Mouse (Mus musculus) C2C12 (cell line): Measurements from ENCODE around the gene Prickle3. TPM values are rescaled to one million over a fixed set of nuclear protein-coding genes. Genes with fewer than 3 reads are reported as not detected.
"Not testable (repeated sequence)": the region's sequence is repeated elsewhere in the genome, so short reads cannot be mapped to it uniquely, and the experiment has no call there.

Experiments
- H3K27me3 ChIP-seq: one replicate; pipeline ENCODE4 v1.6.1; 2011; ENCODE audit not compliant: control insufficient read depth, insufficient read depth, insufficient read length
- H3K36me3 ChIP-seq: one replicate; pipeline ENCODE4 v1.6.1; 2011; ENCODE audit not compliant: control insufficient read depth, insufficient read depth
- H3K4me3 ChIP-seq: one replicate; pipeline ENCODE4 v1.5.1; 2011; ENCODE audit warnings: mild to moderate bottlenecking, control low read depth; ENCODE audit not compliant: poor library complexity, insufficient read depth, severe bottlenecking
- H3K79me2 ChIP-seq: one replicate; pipeline ENCODE4 v1.6.1; 2011; ENCODE audit not compliant: control insufficient read depth, insufficient read depth
- H3K79me3 ChIP-seq: one replicate; pipeline ENCODE4 v1.6.1; 2011; ENCODE audit warnings: low read depth, control low read depth
- H3ac ChIP-seq: one replicate; pipeline ENCODE3; 2011; ENCODE audit warnings: low read depth; ENCODE audit not compliant: control insufficient read depth, insufficient read length
- CEBPB ChIP-seq: IDR thresholded peaks from one replicate; pipeline ENCODE4 v1.6.1; 2011; ENCODE audit warnings: low read depth, mild to moderate bottlenecking, control low read depth, moderate library complexity
- CTCF ChIP-seq: IDR thresholded peaks from one replicate; pipeline ENCODE4 v1.5.1; 2011; ENCODE audit not compliant: control insufficient read depth, insufficient read depth, insufficient read length
- FOSL1 ChIP-seq: IDR thresholded peaks from one replicate; pipeline ENCODE4 v1.8.0; 2011; ENCODE audit warnings: mild to moderate bottlenecking, low read length; ENCODE audit not compliant: poor library complexity, insufficient read depth, severe bottlenecking
- MAX ChIP-seq: IDR thresholded peaks from one replicate; pipeline ENCODE4 v1.6.1; 2011; ENCODE audit warnings: mild to moderate bottlenecking, control low read depth
- MYOD1 ChIP-seq: IDR thresholded peaks from one replicate; pipeline ENCODE4 v1.6.1; 2011; ENCODE audit warnings: low read depth; ENCODE audit not compliant: control insufficient read depth, insufficient read length
- MYOG ChIP-seq: IDR thresholded peaks from one replicate; pipeline ENCODE4 v1.6.1; 2011; ENCODE audit not compliant: control insufficient read depth, insufficient read length; ENCODE audit errors: extremely low read depth
- USF1 ChIP-seq: IDR thresholded peaks from one replicate; pipeline ENCODE4 v1.6.1; 2011; ENCODE audit warnings: low read depth, mild to moderate bottlenecking, control low read depth, moderate library complexity
- polyA plus RNA-seq: library from polyadenylated mRNA; unstranded; fragments of >200 nt; fragmentation: generic; extraction: Trizol; gene quantifications from one replicate; pipeline ENCODE4 v1.2.1, GENCODE M21; 2012; ENCODE audit warnings: missing spikeins

Prickle3 gene
- polyA plus RNA-seq, 1 experiment, result 3.0 TPM

- no peaks in the 10 kb centered on the region for H3K79me2 ChIP-seq
- no peaks in the 10 kb centered on the region for H3K36me3 ChIP-seq
- peaks cover 4% of the 10 kb centered on the region for H3K27me3 ChIP-seq
- H3ac ChIP-seq, result no peak overlapping the region
- H3K79me3 ChIP-seq, result no peaks in the 10 kb centered on the region
- TF ChIP-seq CEBPB (no peak), MYOD1 (no peak), MYOG (no peak), MAX (no peak), FOSL1 (no peak)
- H3K4me3 ChIP-seq, result no peak overlapping the region
Measured at GRCm38 (mm10) chrX:7688321-7688720, 31.3 kb downstream of the Prickle3 start.

GRCm38 (mm10) chrX:7690486-7690885 lies 33.4 kb downstream of the Prickle3 start:
- TF ChIP-seq MYOD1, result no peak
- TF ChIP-seq MYOG, result no peak
- no peak for TF ChIP-seq CTCF
- no peak for TF ChIP-seq MAX
- TF ChIP-seq USF1, result no peak
- no peak for TF ChIP-seq CEBPB
- TF ChIP-seq FOSL1, result no peak

GRCm38 (mm10) chrX:7692862-7693261 lies 35.8 kb downstream of the Prickle3 start:
- Histone ChIP-seq H3K4me3 (no peak overlapping the region), H3K79me3 (peaks cover 8% of the 10 kb centered on the region)
- TF ChIP-seq CEBPB (no peak), FOSL1 (no peak), CTCF (no peak)

More at GRCm38 (mm10) chrX:7690486-7690885, 33.4 kb downstream of the Prickle3 start:
- Histone ChIP-seq H3ac (no peak overlapping the region), H3K36me3 (no peaks in the 10 kb centered on the region), H3K79me3 (no peaks in the 10 kb centered on the region), H3K79me2 (no peaks in the 10 kb centered on the region), H3K27me3 (peaks cover 4% of the 10 kb centered on the region), H3K4me3 (no peak overlapping the region)

DNA sequence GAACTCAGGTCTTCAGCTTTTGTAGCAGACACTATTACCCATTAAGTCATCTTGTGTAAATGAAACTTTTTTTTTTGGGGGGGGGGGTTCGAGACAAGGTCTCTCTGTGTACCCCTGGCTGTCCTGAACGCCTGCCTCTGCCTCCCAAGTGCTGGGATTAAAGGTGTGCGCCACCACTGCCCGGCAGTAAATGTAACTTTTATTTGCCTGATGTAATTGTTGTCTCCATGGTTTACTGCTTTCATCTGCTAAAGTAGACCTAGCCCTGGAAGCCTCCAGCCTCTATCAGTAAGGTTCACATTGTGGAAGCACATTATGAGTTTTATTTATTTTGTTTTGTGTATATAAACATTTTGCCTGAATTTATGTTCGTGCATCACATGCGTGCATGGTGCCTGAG lies 39.5 kb downstream of the Prickle3 start:
- Histone ChIP-seq H3K79me3 (peaks cover 18% of the 10 kb centered on the region), H3K36me3 (peaks cover 4% of the 10 kb centered on the region), H3K27me3 (no peaks in the 10 kb centered on the region), H3ac (no peak overlapping the region), H3K4me3 (no peak overlapping the region), H3K79me2 (peaks cover 33% of the 10 kb centered on the region)
- no peak for TF ChIP-seq CEBPB
- TF ChIP-seq MAX, result no peak
- no peak for TF ChIP-seq MYOG
- TF ChIP-seq USF1, result no peak
- no peak for TF ChIP-seq MYOD1
- no peak for TF ChIP-seq FOSL1
- no peak for TF ChIP-seq CTCF

More at GRCm38 (mm10) chrX:7692862-7693261, 35.8 kb downstream of the Prickle3 start:
- H3K79me2 ChIP-seq, result peaks cover 9% of the 10 kb centered on the region
- H3ac ChIP-seq, result no peak overlapping the region
- H3K36me3 ChIP-seq, result no peaks in the 10 kb centered on the region
- H3K27me3 ChIP-seq, result no peaks in the 10 kb centered on the region

DNA sequence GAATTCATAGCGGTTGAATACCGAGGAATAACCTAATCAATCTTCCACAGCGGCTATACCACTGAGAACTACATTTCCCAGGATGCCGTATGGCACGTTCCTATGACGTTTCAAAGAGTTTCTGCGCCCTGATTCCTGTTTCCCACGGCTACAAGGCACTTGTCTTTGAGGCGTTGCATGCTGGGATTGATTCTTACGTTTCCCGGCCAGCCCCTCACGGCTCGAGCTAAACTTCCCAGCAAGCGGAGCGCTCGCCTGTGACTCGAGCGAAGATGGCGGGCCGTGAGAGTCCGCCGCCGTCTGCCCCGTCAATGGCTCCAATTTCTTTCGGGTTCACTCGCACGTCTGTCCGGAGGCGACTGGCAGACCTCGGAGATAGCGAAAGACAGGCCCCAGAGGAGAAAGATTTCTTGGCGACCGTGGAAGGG lies 39.9 kb downstream of the Prickle3 start, which contains the start of gene Gpkow:
Gpkow (plus strand) TSS at position 178 of the 428 bp plus-strand sequence.
- Histone ChIP-seq H3K27me3 (no peaks in the 10 kb centered on the region), H3K79me2 (peaks cover 33% of the 10 kb centered on the region), H3ac (peak within 1 kb of the TSS; percentile 57), H3K36me3 (peaks cover 6% of the 10 kb centered on the region), H3K4me3 (peak within 1 kb of the TSS; percentile 52), H3K79me3 (peaks cover 18% of the 10 kb centered on the region)
- no peak for TF ChIP-seq MAX
- no peak for TF ChIP-seq MYOG
- TF ChIP-seq CTCF, result no peak
- TF ChIP-seq MYOD1, result no peak
- no peak for TF ChIP-seq CEBPB
- no peak for TF ChIP-seq FOSL1
- no peak for TF ChIP-seq USF1

- not testable (repeated sequence) for H3K36me3 ChIP-seq, H3K79me3 ChIP-seq, H3K79me2 ChIP-seq, H3K27me3 ChIP-seq
- Histone ChIP-seq H3K4me3 (peak overlapping the region; percentile 30), H3ac (peak overlapping the region; percentile 52)
Measured at GRCm38 (mm10) chrX:7713764-7714134, 56.7 kb downstream of the Prickle3 start.

DNA sequence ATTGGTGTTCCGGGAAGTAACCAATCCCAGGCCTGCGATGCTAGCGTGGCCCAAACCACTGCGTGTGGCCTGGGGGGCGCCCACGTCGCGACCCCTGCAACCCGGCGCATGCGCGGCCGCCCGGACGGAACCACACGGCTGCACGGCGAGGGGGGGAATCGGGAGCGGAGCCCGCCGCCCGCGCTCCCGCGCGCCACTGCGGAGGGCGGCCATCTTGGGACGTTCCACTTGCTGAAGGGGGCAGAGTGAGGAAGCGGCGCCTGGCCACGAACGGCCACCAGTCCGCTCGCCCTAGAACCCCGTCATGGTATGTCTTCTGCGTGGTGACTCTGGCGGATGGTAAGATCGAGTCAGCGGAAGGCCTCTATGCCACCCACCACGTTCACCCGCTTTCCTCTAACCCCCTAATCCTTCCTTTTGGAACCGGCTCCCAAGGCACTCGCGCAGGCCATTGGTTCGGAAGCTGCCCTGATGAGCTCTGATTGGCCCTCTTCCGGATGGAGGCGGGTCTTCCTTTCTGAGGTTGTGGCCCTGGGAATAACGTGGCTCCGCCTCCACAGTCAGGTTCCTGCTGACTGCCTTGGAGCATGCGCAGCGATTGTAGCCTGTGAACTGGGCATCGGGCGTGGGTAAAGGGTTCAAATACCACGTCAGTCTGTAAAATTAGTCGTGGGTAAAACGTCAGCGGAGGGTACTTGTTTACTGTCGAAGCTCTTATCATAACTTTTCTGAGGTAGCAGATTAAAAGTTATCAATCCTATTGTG lies 57.3 kb downstream of the Prickle3 start, which contains the start of gene Wdr45:
Wdr45 (plus strand) TSS at position 199 of the 765 bp plus-strand sequence.
- H3K36me3 ChIP-seq, H3K79me3 ChIP-seq, H3K79me2 ChIP-seq, H3K27me3 ChIP-seq: not testable (repeated sequence)
- Histone ChIP-seq H3K4me3 (peak within 1 kb of the TSS; percentile 30), H3ac (peak within 1 kb of the TSS; percentile 52)

DNA sequence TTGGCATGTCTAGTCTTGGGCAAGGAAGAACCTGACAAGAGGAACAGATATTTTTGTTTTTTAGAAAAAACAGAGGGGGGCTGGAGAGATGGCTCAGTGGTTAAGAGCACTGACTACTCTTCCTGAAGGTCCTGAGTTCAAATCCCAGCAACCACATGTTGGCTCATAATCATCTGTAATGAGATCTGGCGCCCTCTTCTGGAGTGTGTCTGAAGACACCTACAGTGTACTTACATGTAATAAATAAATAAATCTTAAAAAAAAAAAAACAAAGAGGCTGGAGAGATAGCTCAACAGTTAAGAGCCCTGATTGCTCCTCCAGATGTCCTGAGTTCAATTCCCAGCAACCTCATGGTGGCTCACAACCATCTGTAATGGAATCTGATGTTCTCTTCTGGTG lies 59.0 kb downstream of the Prickle3 start:
- H3K79me2 ChIP-seq, H3K27me3 ChIP-seq, H3K36me3 ChIP-seq, H3K79me3 ChIP-seq, H3ac ChIP-seq, H3K4me3 ChIP-seq: not testable (repeated sequence)
